Mouse (Mus musculus) midbrain, embryonic 10.5 days (tissue): ENCODE measurements at regions not wholly inside any gene's neighbourhood (a gene's known extent, or its start where the extent isn't known, plus 50 kb on each side); places are given as distances from the start of the nearest gene placed in this dataset.
A peak's percentile ranks its signal among the peaks of the same experiment; 100 is the strongest.

Source experiments
- DNase-seq: peaks from one replicate; pipeline ENCODE4 v3.0.0-alpha.2; 2017; ENCODE audit warnings: low spot score
- H3K27ac ChIP-seq: fragments of 300-500 bp; sonication (generic); replicated peaks from 2 replicates; pipeline ENCODE4 v1.5.1; 2016; ENCODE audit warnings: mild to moderate bottlenecking
- H3K27me3 ChIP-seq: fragments of 300-500 bp; sonication (generic); 2 replicates; pipeline ENCODE4 v1.6.1; 2016; ENCODE audit warnings: low read depth, mild to moderate bottlenecking; ENCODE audit not compliant: poor library complexity, severe bottlenecking
- H3K36me3 ChIP-seq: fragments of 300-500 bp; sonication (generic); 2 replicates; pipeline ENCODE4 v1.6.1; 2016; ENCODE audit warnings: mild to moderate bottlenecking, moderate library complexity
- H3K4me1 ChIP-seq: fragments of 300-500 bp; sonication (generic); 2 replicates; pipeline ENCODE4 v1.6.1; 2016
- H3K4me3 ChIP-seq: fragments of 300-500 bp; sonication (generic); 2 replicates; pipeline ENCODE4 v1.5.1; 2016; ENCODE audit warnings: mild to moderate bottlenecking, moderate library complexity
- H3K9me3 ChIP-seq: fragments of 300-500 bp; sonication (generic); replicated peaks from 2 replicates; pipeline ENCODE4 v1.6.1; 2016; ENCODE audit warnings: mild to moderate bottlenecking
- WGBS: fragments of 180-500 bp; shearing (Covaris S2); methylation state at CpG from one replicate; pipeline ENCODE4 v1.1.7; 2016; 5-methylcytosine and 5-hydroxymethylcytosine counted together

- Histone ChIP-seq H3K27ac (no peak overlapping the region), H3K27me3 (no peaks in the 10 kb centered on the region), H3K9me3 (no peaks in the 10 kb centered on the region), H3K4me3 (no peak overlapping the region), H3K36me3 (no peaks in the 10 kb centered on the region), H3K4me1 (no peaks in the 10 kb centered on the region)
- WGBS, result 60% methylated on average over 11 of the region's 11 CpGs
- DNase-seq, result peak; percentile 16
These were observed 149.7 kb downstream of the Etv1 start for GRCm38 (mm10) chr12:38928786-38929351.

GRCm38 (mm10) chr12:38929644-38930043 is 150.5 kb downstream of the Etv1 start:
- 64% methylated on average over 1 of the region's 1 CpGs for WGBS
- no peak for DNase-seq

DNA sequence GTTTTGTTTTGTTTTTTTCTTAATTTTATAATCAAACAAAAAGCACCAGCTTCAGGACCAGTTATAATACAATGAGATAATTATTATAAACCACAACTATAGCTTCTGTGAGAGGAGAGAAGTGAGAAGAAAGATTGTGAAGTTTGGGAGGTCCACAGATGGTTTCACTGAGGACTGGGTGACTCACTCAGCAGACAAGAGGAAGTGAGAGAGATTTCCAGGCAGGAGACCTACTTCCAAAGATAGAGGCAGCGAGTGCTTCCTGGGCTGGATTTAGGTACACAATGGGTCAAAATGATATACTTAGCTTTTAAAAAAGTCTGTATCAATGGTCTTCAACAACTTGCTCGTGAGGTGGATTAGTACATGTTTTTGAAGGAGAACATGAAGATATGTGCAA is 152.6 kb downstream of the Etv1 start:
- Histone ChIP-seq H3K36me3 (no peaks in the 10 kb centered on the region), H3K4me1 (no peaks in the 10 kb centered on the region), H3K27me3 (no peaks in the 10 kb centered on the region), H3K27ac (no peak overlapping the region), H3K9me3 (no peaks in the 10 kb centered on the region), H3K4me3 (no peak overlapping the region)
- no peak for DNase-seq
- WGBS, result 89% methylated on average over 2 of the region's 2 CpGs

More at GRCm38 (mm10) chr12:38929644-38930043, 150.5 kb downstream of the Etv1 start:
- Histone ChIP-seq H3K4me3 (no peak overlapping the region), H3K9me3 (no peaks in the 10 kb centered on the region), H3K36me3 (no peaks in the 10 kb centered on the region), H3K27me3 (no peaks in the 10 kb centered on the region), H3K27ac (no peak overlapping the region), H3K4me1 (no peaks in the 10 kb centered on the region)

DNA sequence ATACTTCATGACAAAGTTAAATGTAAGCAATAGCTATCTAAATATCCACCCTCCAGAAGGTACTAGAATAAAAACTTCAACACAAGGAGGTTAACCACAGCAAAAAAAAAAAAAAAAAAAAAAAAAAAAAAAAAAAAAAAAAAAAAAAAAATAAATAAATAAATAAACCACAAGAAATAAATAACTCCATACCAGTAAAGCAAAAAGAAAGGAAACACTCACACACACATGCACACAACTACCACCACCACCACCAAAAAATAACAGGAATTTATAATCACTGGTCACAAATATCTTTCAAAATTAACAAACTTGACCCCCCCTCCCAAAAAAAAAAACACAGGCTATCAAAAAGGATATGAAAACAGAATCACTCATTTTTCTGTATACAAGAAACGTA is 180.4 kb downstream of the Etv1 start:
- Histone ChIP-seq H3K36me3 (no peaks in the 10 kb centered on the region), H3K4me3 (no peak overlapping the region), H3K4me1 (no peaks in the 10 kb centered on the region), H3K27ac (no peak overlapping the region), H3K9me3 (no peaks in the 10 kb centered on the region), H3K27me3 (no peaks in the 10 kb centered on the region)
- WGBS, result 54% methylated on average over 1 of the region's 1 CpGs
- no peak for DNase-seq

DNA sequence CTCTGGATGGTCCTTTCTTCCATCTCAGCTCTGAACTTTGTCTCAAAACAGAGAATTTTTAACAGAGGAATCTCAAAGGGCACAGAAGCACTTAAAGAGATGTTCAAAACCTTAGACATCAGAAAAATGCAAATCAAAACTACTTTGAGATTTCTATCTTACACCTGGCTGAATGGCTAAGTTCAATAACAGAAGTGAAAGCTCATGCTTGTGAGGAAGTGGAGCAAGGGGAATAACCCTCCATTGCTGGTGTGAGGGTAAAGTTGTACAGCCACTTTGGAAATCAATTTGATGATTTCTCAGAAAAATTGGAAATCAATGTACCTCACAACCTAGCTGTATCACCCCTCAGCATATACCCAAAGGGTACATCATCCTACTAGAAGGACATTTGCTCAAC is 183.1 kb downstream of the Etv1 start:
- Histone ChIP-seq H3K9me3 (no peaks in the 10 kb centered on the region), H3K36me3 (no peaks in the 10 kb centered on the region), H3K27me3 (no peaks in the 10 kb centered on the region), H3K27ac (no peak overlapping the region), H3K4me3 (no peak overlapping the region), H3K4me1 (no peaks in the 10 kb centered on the region)
- no peak for DNase-seq

- 74% methylated on average over 2 of the region's 2 CpGs for WGBS
- no peaks in the 10 kb centered on the region for H3K9me3 ChIP-seq
- DNase-seq, result no peak
- no peak overlapping the region for H3K4me3 ChIP-seq
- no peak overlapping the region for H3K27ac ChIP-seq
- no peaks in the 10 kb centered on the region for H3K36me3 ChIP-seq
- H3K27me3 ChIP-seq, result no peaks in the 10 kb centered on the region
- H3K4me1 ChIP-seq, result no peaks in the 10 kb centered on the region
These were observed 191.2 kb downstream of the Etv1 start for GRCm38 (mm10) chr12:38970347-38970746.

GRCm38 (mm10) chr12:38972205-38972604 is 193.0 kb downstream of the Etv1 start:
- DNase-seq, result no peak
- H3K4me3 ChIP-seq, result no peak overlapping the region
- no peak overlapping the region for H3K27ac ChIP-seq
- H3K36me3 ChIP-seq, result no peaks in the 10 kb centered on the region
- no peaks in the 10 kb centered on the region for H3K9me3 ChIP-seq
- H3K4me1 ChIP-seq, result no peaks in the 10 kb centered on the region
- WGBS, result 85% methylated on average over 3 of the region's 3 CpGs
- H3K27me3 ChIP-seq, result no peaks in the 10 kb centered on the region

DNA sequence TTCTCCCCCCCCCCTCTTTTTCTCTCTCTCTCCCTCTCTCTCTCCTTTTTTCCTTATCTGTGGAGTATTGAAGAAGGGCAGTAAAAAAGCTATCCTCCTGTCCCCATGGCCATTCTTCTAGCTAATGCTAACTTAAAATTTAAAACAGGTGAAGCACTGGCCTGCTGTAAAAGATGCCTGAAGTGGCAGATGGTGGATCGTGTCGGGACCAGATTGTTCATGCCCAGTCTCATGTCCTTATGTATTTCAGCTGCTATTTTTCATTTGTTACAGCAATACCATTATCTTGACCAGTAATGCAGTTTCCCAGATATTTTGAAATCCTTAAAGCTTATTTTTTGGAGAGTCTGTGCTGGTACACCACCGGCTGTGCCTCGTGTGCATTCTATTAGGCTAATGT is 196.3 kb downstream of the Etv1 start:
- H3K36me3 ChIP-seq, result no peaks in the 10 kb centered on the region
- no peaks in the 10 kb centered on the region for H3K9me3 ChIP-seq
- H3K27me3 ChIP-seq, result no peaks in the 10 kb centered on the region
- no peaks in the 10 kb centered on the region for H3K4me1 ChIP-seq
- WGBS, result 86% methylated on average over 4 of the region's 4 CpGs
- DNase-seq, result no peak
- H3K27ac ChIP-seq, result no peak overlapping the region
- no peak overlapping the region for H3K4me3 ChIP-seq

DNA sequence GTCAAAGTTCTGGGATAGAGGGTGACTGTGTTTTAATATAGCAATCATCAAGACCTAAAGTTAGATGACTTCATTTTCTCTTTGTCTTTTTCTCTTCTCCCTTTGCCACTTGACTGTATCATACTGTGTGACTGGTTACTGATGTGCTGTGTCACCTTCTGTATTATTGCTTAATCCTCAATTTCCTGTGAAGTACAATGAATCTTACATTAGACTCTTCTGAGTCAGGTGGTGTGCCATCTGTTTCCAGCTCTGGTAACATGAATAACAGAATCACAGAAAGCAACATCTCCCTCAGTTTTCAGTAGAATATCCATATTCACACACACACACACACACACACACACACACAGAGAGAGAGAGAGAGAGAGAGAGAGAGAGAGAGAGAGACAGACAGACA is 203.2 kb downstream of the Etv1 start:
- no peaks in the 10 kb centered on the region for H3K27me3 ChIP-seq
- no peak overlapping the region for H3K27ac ChIP-seq
- no peaks in the 10 kb centered on the region for H3K9me3 ChIP-seq
- no peak overlapping the region for H3K4me3 ChIP-seq
- H3K4me1 ChIP-seq, result no peaks in the 10 kb centered on the region
- no peaks in the 10 kb centered on the region for H3K36me3 ChIP-seq
- no peak for DNase-seq

DNA sequence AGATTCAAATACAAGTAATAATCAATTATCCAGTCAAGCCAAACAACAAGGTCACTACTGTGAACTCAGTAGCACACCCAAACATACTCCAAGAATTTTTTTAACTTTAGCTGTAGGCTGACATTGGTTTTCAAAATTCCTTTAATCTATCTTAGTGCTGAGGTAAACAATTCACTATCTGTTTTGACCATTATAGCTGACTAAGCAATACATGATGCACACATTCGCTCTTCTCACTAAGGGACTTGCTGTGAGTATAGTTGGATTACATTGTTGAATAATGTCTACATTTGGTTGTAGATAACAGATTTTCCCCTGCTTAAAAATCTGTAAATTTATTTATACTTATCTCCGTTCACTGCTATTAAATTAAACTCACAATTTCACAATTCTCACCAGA is 206.7 kb downstream of the Etv1 start:
- WGBS, result 96% methylated on average over 2 of the region's 2 CpGs
- Histone ChIP-seq H3K4me1 (no peaks in the 10 kb centered on the region), H3K27ac (no peak overlapping the region), H3K27me3 (no peaks in the 10 kb centered on the region), H3K4me3 (no peak overlapping the region), H3K36me3 (no peaks in the 10 kb centered on the region), H3K9me3 (no peaks in the 10 kb centered on the region)
- DNase-seq, result no peak

- H3K36me3 ChIP-seq, result no peaks in the 10 kb centered on the region
- no peaks in the 10 kb centered on the region for H3K9me3 ChIP-seq
- no peaks in the 10 kb centered on the region for H3K27me3 ChIP-seq
- WGBS, result 91% methylated on average over 3 of the region's 3 CpGs
- no peak overlapping the region for H3K4me3 ChIP-seq
- no peak overlapping the region for H3K27ac ChIP-seq
- no peaks in the 10 kb centered on the region for H3K4me1 ChIP-seq
- no peak for DNase-seq
These were observed 207.2 kb downstream of the Etv1 start for GRCm38 (mm10) chr12:38986346-38986745.

DNA sequence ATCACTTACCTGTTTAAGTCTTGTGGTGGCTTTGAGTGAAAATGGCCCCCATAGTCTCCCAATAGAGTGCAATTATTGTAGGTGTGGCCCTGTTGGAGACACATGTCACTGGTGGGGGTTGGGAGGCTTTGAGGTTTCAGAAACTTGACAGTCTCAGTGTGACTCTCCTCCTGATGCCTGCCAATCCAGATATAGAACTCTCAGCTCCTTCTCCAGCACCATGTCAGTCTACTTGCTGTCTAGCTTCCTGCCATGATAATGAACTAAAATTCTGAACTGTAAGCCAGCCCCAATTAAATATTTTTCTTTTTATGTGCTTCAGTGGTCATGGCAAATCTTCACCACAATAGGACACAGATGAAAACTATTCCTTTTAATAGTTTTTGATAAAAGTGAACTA is 208.1 kb downstream of the Etv1 start:
- Histone ChIP-seq H3K27ac (no peak overlapping the region), H3K4me1 (no peaks in the 10 kb centered on the region), H3K27me3 (no peaks in the 10 kb centered on the region), H3K9me3 (no peaks in the 10 kb centered on the region), H3K4me3 (no peak overlapping the region), H3K36me3 (no peaks in the 10 kb centered on the region)
- no peak for DNase-seq

DNA sequence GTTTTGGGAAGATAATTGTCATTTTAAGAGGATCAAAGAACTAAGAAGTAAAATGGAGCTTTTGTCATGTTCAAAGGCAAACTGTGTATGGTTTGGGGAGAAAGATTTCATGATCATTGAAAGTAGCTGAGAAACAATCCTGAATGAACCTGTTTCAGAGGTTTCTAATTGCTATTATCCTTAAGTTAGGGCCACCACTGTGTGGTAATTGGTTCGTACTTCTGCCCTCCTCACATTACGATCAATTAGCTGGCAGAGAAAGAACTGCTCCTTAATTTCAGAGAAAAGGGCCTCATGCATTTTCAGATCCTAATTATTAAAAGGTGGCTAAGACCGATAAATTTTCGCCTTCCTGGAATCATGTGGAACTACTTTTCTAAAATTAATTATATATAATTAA is 208.6 kb downstream of the Etv1 start:
- H3K4me3 ChIP-seq, result no peak overlapping the region
- H3K27ac ChIP-seq, result no peak overlapping the region
- no peaks in the 10 kb centered on the region for H3K27me3 ChIP-seq
- H3K4me1 ChIP-seq, result no peaks in the 10 kb centered on the region
- no peaks in the 10 kb centered on the region for H3K9me3 ChIP-seq
- WGBS, result 85% methylated on average over 4 of the region's 4 CpGs
- DNase-seq, result no peak
- H3K36me3 ChIP-seq, result no peaks in the 10 kb centered on the region

DNA sequence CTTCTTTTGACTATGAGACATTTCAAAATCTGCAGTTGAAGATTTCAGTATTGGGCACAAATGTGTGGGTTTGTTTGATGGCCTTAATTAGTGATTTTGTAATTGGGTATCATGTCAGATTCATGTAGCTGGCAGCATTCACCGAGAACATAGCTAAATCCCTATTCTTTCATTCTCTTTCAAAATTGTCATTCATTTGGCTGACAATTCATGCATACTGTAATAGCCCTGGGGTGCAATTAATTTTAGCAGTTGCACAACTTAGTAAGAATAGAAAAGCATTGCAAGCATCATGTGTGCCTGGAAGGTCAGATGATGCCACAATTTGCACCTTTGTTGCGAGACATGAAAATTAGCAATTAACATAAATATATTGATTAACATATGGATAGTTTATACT is 248.0 kb downstream of the Etv1 start:
- no peak overlapping the region for H3K4me3 ChIP-seq
- no peaks in the 10 kb centered on the region for H3K4me1 ChIP-seq
- DNase-seq, result no peak
- H3K36me3 ChIP-seq, result no peaks in the 10 kb centered on the region
- H3K9me3 ChIP-seq, result no peaks in the 10 kb centered on the region
- H3K27me3 ChIP-seq, result no peaks in the 10 kb centered on the region
- no peak overlapping the region for H3K27ac ChIP-seq
- 89% methylated on average over 2 of the region's 2 CpGs for WGBS
